Mouse (Mus musculus) midbrain, embryonic 14.5 days (tissue): ENCODE measurements around the gene Hectd1. TPM values are rescaled to one million over a fixed set of nuclear protein-coding genes. Genes with fewer than 3 reads are reported as not detected.

Experiments
- ATAC-seq: fragments of 200-750 bp; cut with Nextera tagmentation; 2 replicates; pipeline ENCODE4 v1.8.0; 2017; ENCODE audit warnings: moderate number of reproducible peaks, moderate library complexity; ENCODE audit not compliant: low FRiP score, low TSS enrichment
- DNase-seq: peaks from one replicate; pipeline ENCODE4 v3.0.0-alpha.2; 2015
- H3K27ac ChIP-seq: fragments of 300-500 bp; sonication (generic); replicated peaks from 2 replicates; pipeline ENCODE4 v1.5.1; 2014; ENCODE audit warnings: mild to moderate bottlenecking, low read depth, low read length, moderate library complexity
- H3K27me3 ChIP-seq: fragments of 300-500 bp; sonication (generic); 2 replicates; pipeline ENCODE4 v1.6.1; 2014; ENCODE audit warnings: low read length, control low read depth, mixed read lengths; ENCODE audit not compliant: control insufficient read depth, insufficient read depth
- H3K36me3 ChIP-seq: fragments of 300-500 bp; sonication (generic); 2 replicates; pipeline ENCODE4 v1.6.1; 2014; ENCODE audit warnings: low read length, control low read depth; ENCODE audit not compliant: control insufficient read depth, insufficient read depth
- H3K4me1 ChIP-seq: fragments of 300-500 bp; sonication (generic); 2 replicates; pipeline ENCODE4 v1.6.1; 2014; ENCODE audit warnings: mild to moderate bottlenecking, antibody characterized with exemption, low read length, control low read depth; ENCODE audit not compliant: control insufficient read depth, insufficient read depth
- H3K4me2 ChIP-seq: fragments of 300-500 bp; sonication (generic); 2 replicates; pipeline ENCODE4 v1.6.1; 2014; ENCODE audit warnings: mild to moderate bottlenecking, low read length, moderate library complexity
- H3K4me3 ChIP-seq: fragments of 300-500 bp; sonication (generic); replicated peaks from 2 replicates; pipeline ENCODE4 v1.5.1; 2014; ENCODE audit warnings: low read depth, low read length
- H3K9ac ChIP-seq: fragments of 300-500 bp; sonication (generic); replicated peaks from 2 replicates; pipeline ENCODE4 v1.6.1; 2014; ENCODE audit warnings: mild to moderate bottlenecking, low read length, moderate library complexity
- H3K9me3 ChIP-seq: fragments of 300-500 bp; sonication (generic); 2 replicates; pipeline ENCODE4 v1.6.1; 2016; ENCODE audit warnings: low read length, control low read depth, mixed read lengths; ENCODE audit not compliant: control insufficient read depth
- WGBS: fragments of 180-500 bp; shearing (Covaris S2); extraction: QIAGEN DNeasy Blood & Tissue Kit; methylation state at CpG from one replicate; pipeline ENCODE4 v1.1.7; 2014; 5-methylcytosine and 5-hydroxymethylcytosine counted together
- polyA plus RNA-seq: library from polyadenylated mRNA; unstranded; fragments of >200 nt; fragmentation: Nextera tagmentation; extraction: Ambion mirVana; gene quantifications from 2 replicates; pipeline ENCODE4 v1.2.1, GENCODE M21; 2014

Hectd1 gene
- polyA plus RNA-seq: 41.9 and 47.5 TPM in 2 replicates

GRCm38 (mm10) chr12:51829290-51830076 is at the start of gene Hectd1:
Hectd1 (minus strand) TSS chr12:51829536.
- Histone ChIP-seq H3K9me3 (no peaks in the 10 kb centered on the region), H3K27me3 (no peaks in the 10 kb centered on the region), H3K36me3 (peaks cover 7% of the 10 kb centered on the region; the same call in 1 of the 2 replicates), H3K4me3 (peak within 1 kb of the TSS; percentile 96), H3K4me2 (peak within 1 kb of the TSS; percentile 66), H3K9ac (peak within 1 kb of the TSS; percentile 98), H3K4me1 (peaks cover 20% of the 10 kb centered on the region), H3K27ac (peak within 1 kb of the TSS; percentile 98)
- DNase-seq (peak; percentile 93), ATAC-seq (peak; percentile 93)
- WGBS: under 1% methylated on average over 96 of the region's 114 CpGs

- no peak overlapping the region for H3K9ac ChIP-seq
- no peaks in the 10 kb centered on the region for H3K27me3 ChIP-seq
- DNase-seq (no peak), ATAC-seq (no peak)
- 83% methylated on average over 11 of the region's 11 CpGs for WGBS
- no peaks in the 10 kb centered on the region for H3K36me3 ChIP-seq
- H3K4me2 ChIP-seq: no peak overlapping the region
- no peak overlapping the region for H3K27ac ChIP-seq
- no peak overlapping the region for H3K4me3 ChIP-seq
- no peaks in the 10 kb centered on the region for H3K4me1 ChIP-seq
- no peaks in the 10 kb centered on the region for H3K9me3 ChIP-seq
Observed at GRCm38 (mm10) chr12:51871446-51872144, 42.3 kb upstream of the Hectd1 start.

GRCm38 (mm10) chr12:51869511-51869910 is 40.2 kb upstream of the Hectd1 start:
- no peak overlapping the region for H3K4me3 ChIP-seq
- H3K4me2 ChIP-seq: no peak overlapping the region
- no peaks in the 10 kb centered on the region for H3K9me3 ChIP-seq
- H3K9ac ChIP-seq: no peak overlapping the region
- 85% methylated on average over 3 of the region's 3 CpGs for WGBS
- H3K36me3 ChIP-seq: no peaks in the 10 kb centered on the region
- no peak overlapping the region for H3K27ac ChIP-seq
- DNase-seq (no peak), ATAC-seq (no peak)
- H3K4me1 ChIP-seq: peaks cover 15% of the 10 kb centered on the region
- H3K27me3 ChIP-seq: no peaks in the 10 kb centered on the region

- 76% methylated on average over 8 of the region's 8 CpGs for WGBS
- Histone ChIP-seq H3K9ac (no peak overlapping the region), H3K36me3 (no peaks in the 10 kb centered on the region), H3K4me2 (no peak overlapping the region), H3K4me3 (no peak overlapping the region), H3K27ac (no peak overlapping the region), H3K4me1 (peaks cover 15% of the 10 kb centered on the region), H3K27me3 (no peaks in the 10 kb centered on the region), H3K9me3 (no peaks in the 10 kb centered on the region)
- no peak for DNase-seq
- no peak for ATAC-seq
Observed at GRCm38 (mm10) chr12:51867076-51867475, 37.7 kb upstream of the Hectd1 start.

- H3K4me3 ChIP-seq: no peak overlapping the region
- H3K27me3 ChIP-seq: no peaks in the 10 kb centered on the region
- ATAC-seq: no peak
- H3K4me2 ChIP-seq: 0 out of 2 replicates have a peak overlapping the region, but pooled peaks have one; percentile 21
- WGBS: 57% methylated on average over 13 of the region's 13 CpGs
- no peak overlapping the region for H3K9ac ChIP-seq
- no peak for DNase-seq
- H3K4me1 ChIP-seq: peaks cover 15% of the 10 kb centered on the region
- no peaks in the 10 kb centered on the region for H3K9me3 ChIP-seq
- H3K27ac ChIP-seq: peak overlapping the region; percentile 49
- H3K36me3 ChIP-seq: no peaks in the 10 kb centered on the region
Observed at GRCm38 (mm10) chr12:51866226-51866910, 37.0 kb upstream of the Hectd1 start.

GRCm38 (mm10) chr12:51865790-51866179 is 36.4 kb upstream of the Hectd1 start:
- DNase-seq (peak; percentile 72), ATAC-seq (peak; percentile 76)
- Histone ChIP-seq H3K4me1 (peaks cover 15% of the 10 kb centered on the region), H3K4me2 (0 out of 2 replicates have a peak overlapping the region, but pooled peaks have one; percentile 21), H3K9me3 (no peaks in the 10 kb centered on the region), H3K36me3 (no peaks in the 10 kb centered on the region), H3K27me3 (no peaks in the 10 kb centered on the region), H3K4me3 (no peak overlapping the region), H3K9ac (0 out of 2 replicates have a peak overlapping the region, but pooled peaks have one; percentile 20), H3K27ac (peak overlapping the region; percentile 49)
- 8% methylated on average over 4 of the region's 4 CpGs for WGBS

GRCm38 (mm10) chr12:51865061-51865789 is 35.9 kb upstream of the Hectd1 start:
- no peaks in the 10 kb centered on the region for H3K36me3 ChIP-seq
- 38% methylated on average over 9 of the region's 9 CpGs for WGBS
- H3K4me1 ChIP-seq: peaks cover 15% of the 10 kb centered on the region
- H3K9ac ChIP-seq: 0 out of 2 replicates have a peak overlapping the region, but pooled peaks have one; percentile 20
- 0 out of 2 replicates have a peak, but pooled peaks have one; percentile 6 for ATAC-seq
- no peak overlapping the region for H3K4me3 ChIP-seq
- H3K4me2 ChIP-seq: 0 out of 2 replicates have a peak overlapping the region, but pooled peaks have one; percentile 21
- no peak for DNase-seq
- peak overlapping the region; percentile 49; the same call in 1 of the 2 replicates for H3K27ac ChIP-seq
- H3K9me3 ChIP-seq: no peaks in the 10 kb centered on the region
- H3K27me3 ChIP-seq: no peaks in the 10 kb centered on the region
